Mouse (Mus musculus) heart, adult 11 months (tissue): ENCODE measurements around the gene Iars2.

Source experiments
- DNase-seq: peaks from one replicate; pipeline ENCODE4 v3.0.0; 2022

The Iars2 gene

DNA sequence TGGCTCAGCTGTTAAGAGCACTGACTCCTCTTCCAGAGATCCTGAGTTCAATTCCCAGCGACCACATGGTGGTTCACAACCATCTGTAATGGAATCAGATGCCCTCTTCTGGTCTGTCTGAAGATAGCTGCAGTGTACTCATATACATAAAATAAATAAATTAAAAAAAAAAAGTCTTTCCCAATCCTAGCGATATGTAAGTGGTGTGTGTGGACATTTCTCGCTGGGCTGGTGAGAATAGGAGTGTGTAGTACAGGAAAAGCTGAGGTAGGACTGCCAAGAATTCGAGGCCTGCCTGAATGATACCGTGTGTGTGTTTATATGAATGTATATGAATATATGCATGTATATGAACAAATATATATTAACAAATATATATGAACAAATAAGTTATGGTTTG, 2.2 kb upstream of the Iars2 start:
- DNase-seq: no peak

DNA sequence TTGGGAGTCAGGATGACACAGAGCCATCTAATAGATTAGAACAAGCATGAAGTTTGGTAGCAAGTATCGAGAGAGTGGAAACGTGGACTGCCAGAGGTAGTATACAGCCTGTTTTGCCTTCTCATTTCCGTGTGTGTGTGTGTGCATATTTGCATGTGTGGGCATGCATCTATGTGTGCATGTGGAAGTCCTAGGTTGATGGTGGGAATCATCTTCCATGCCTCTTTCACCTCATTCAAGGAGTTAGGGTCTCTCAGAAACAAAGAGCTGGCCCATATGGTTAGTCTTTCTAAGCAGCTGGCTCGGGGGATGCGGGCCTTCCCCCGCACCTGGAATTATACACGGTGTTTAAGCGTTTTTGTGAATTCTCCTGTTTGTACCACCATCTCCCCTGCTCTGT, 655 bp upstream of the Iars2 start:
- peak; percentile 83 for DNase-seq

GRCm38 (mm10) chr1:185327754-185328345, 1.3 kb downstream of the Iars2 start:
- DNase-seq: peak; percentile 17

DNA sequence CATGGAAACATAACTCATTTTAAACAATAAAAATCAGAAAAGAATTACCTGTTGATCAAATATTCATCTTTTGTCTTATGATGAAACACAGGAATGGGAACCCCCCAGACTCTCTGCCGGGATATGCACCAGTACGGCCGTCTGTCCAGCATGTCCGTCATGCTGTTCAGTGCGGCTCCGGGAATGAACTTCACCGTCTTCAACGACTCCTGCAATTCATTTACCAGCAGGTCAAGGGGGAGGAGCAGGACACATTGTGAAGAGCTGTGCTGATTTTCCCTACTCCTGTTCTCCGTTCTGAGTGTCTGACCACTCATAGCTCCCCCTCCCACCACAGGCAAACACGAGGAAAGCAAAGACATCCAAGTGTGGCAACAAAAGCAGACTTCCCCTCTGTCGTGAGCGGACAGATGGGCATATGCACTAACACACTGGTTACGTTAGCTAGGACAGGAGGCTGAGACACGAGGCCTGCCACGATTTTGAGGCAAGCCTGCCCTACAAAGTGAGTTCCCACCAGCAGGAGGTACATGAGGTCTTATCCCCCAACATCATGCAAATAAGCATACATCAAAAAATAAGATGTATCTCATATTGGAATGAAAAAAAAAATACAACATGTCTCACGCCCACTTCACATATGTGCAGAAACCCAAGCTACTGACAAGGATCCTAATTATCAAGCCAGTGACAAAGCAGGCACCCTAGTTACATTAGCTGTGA, 13.2 kb downstream of the Iars2 start:
- DNase-seq: peak; percentile 59

DNA sequence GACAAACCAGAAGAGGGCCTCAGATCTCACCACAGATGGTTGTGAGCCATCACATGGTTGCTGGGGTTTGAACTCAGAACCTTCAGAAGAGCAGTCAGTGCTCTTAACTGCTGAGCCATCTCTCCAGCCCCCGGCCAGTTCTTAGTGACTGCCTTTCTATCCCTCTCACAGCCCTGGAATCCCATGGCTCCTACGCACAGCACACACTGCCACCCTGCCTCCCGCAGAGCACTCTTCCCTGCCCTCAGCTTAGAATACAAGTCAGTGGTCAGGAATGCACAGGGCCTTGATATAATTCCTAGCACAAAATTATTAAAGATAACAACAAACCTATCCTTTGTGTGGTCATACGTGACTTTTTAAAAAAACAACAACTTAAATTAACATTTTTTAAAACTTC, 14.7 kb downstream of the Iars2 start:
- DNase-seq: peak; percentile 71

DNA sequence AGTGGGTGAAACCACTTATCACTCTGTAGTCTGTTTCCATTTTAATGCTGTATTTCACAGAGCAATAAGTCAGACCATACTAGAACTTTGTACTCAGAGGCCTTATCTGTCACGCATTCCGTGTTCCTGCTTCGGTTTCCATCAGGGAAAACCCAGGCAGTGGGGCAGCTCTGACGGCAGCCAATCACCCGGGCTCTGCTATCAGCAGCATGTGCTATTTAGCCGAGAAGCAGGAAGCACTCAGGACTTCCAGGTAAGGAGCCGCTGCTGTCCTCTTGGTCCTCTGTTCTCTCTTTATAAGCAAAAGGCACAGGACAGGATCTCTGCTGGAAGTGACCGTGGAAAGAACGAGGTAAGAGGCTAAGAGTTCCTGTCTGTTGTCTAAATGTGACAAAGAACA, 17.2 kb downstream of the Iars2 start:
- DNase-seq: peak; percentile 92

DNA sequence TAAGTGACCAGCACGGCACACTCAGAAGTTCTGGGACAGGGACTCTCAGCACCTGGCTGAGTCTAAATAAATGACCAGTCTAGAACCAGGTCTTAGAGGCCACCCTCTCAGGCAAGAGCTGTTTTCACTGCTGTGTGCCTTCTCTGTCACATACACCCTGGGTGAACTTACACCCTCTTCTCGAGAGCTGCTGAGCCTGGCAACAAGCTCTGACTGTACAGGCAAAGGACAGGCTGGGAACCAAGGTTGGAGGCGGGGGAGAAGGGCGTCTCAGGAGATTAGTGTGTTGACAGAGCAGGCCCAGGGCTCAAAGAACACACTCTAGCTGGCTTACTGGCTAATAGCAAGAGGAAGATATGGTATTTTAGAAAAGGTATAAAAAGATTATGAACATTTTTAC, 20.3 kb downstream of the Iars2 start:
- DNase-seq: peak; percentile 96

GRCm38 (mm10) chr1:185308334-185308733, 20.9 kb downstream of the Iars2 start:
- no peak for DNase-seq

DNA sequence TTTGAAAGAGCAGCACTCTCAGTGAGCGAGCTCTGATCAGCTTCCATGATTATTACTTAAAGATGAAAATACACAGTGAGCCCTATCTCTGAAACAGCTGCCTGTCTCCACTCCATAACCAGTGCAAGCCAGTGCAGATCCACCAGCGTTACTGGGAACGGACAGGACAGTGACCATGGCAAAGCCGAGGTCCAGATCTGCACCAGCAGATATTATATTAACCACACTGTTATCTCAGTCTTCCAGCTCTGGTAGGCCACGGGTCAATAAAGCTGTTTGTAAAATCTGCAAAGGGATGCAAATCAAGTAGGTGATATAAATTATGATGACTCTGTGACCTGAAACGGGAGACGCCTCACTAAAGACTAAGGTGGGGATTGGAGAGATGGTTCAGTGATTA, 21.6 kb downstream of the Iars2 start:
- no peak for DNase-seq

DNA sequence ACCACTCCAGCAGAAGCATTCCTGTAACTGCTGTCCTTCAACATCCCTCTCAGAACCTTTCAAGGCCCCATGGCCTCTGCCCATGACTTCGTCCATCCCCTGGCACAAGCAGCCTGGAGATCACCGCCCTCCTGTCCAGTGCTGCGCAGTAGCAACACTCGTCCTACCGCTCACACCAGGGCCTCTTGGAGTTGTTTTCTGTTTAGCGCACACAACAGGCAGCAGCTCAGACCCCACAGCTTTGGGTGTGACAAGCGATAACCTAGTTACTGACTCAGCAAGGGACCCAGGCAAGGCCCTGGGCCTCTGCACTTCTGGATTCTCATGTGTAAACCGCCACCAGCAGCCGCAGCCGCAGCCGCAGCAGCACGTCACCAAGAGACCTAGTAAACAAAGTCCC, 22.4 kb downstream of the Iars2 start:
- DNase-seq: peak; percentile 79

- peak; percentile 71 for DNase-seq
Measured at GRCm38 (mm10) chr1:185302816-185303215, 26.4 kb downstream of the Iars2 start.

DNA sequence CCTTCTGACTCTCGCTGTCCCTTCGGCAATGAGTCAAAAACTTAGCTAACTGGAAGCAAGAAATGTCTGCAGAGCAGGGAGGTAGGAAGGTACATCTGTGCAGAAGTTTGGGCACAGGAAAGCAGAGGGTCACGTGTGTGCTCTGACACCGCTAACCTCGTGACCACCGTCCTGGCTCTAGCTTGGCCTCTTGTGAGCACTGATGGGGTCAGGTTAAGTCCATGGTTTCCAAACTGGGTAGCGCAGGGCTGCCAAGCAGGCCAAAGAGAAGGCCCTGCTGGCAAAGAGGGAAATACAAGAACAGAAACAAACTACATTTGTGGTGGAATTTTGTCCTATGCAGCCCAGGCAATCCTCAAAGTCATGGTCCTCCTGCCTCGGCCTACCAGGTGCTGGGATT, 30.7 kb downstream of the Iars2 start:
- peak; percentile 92 for DNase-seq

GRCm38 (mm10) chr1:185296850-185297249, 32.3 kb downstream of the Iars2 start:
- peak; percentile 72 for DNase-seq

DNA sequence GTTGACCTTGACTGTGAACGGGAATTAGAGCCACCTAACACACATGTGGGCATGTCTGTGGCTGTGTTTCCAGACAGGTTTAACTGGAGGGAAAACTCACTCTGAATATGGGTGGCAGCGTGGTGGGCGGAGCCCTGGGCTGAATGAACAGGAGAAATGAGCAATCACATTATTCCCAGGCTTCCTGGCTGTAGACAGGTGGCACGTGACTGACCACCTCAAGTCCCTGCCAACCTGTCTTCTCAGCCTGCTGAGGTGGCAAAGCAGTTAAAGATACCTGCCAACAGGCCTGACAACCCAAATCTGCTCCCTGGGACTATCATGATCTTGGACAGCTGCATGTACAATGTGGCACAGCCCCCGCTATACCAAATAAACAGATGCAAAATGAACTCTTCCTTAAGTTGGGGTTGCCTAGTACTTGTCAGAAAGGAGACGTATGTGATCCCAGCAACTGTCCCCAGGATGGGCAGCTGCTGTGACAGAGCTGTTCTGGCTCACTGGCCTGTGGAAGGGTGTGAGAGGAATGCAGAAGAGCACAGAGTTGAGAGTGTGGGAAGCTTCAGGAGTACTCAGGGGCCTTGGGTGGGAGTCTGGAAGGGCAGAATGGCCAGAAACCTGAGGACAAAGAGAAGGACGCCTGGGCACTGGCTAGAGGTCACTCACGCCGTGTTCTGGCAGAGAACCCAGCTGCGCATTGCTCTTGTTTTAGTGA, 36.4 kb downstream of the Iars2 start:
- DNase-seq: peak; percentile 83

DNA sequence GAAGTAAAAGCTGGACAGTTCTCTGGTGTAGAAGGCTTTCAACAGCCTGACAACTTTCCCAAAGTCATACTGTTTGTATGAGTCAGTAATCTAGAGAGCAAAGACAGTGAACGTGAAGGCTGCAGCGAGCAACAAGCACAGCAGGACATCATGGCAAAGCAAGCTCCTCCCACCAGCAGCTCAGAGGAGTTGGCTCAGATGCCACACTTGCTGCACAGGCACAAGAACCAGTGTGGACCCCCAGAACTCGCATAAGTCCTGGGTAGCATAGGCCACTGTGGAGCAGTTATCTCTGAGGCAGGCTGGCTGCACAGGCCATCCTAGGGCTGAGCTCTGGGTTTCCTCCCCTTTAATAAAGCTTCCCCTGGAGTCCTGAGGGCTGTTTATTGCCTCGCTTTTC, 37.9 kb downstream of the Iars2 start:
- peak; percentile 86 for DNase-seq

GRCm38 (mm10) chr1:185289231-185289630, 40.0 kb downstream of the Iars2 start:
- peak; percentile 89 for DNase-seq

- peak; percentile 85 for DNase-seq
Measured at GRCm38 (mm10) chr1:185287066-185287465, 42.1 kb downstream of the Iars2 start.

GRCm38 (mm10) chr1:185285171-185285570, 44.0 kb downstream of the Iars2 start:
- DNase-seq: peak; percentile 93

DNA sequence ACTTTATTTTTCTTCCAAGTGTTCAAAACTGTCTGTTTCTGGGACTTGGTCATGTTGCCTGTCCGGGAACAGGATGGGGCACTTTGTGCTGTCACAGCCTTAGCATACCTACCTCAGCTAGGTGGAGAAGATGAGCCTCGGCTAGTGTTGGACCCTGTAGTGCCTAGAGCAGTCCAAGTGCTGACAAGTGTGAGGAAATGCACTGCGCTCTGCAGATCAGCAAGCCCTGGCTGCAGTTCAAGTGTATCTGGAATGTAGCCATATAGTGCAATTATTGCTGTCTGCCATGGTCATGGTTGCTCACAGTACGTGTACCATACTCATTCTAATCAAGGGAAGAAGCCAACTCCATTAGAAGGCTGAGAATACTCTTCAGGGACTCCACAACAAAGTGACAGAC, 44.5 kb downstream of the Iars2 start:
- DNase-seq: peak; percentile 94

DNA sequence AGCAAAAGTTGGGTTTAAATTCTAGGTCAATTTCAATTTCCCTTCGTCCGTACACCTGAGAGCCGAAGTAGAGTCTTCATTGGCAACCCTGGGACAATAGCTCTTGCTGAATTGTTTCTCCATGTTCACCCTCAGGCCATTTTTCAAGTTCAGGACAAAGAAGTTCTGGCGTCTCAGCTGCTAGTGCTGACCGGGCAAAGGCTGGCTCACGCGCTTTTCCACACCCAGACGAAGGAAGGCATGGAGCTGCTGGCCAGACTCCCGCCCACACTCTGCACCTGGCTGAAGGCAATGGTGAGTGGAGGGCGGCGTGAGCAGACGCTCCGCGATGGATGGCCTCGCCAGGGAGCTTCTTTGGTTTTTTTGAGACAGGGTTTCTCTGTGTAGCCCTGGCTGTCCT, 45.9 kb downstream of the Iars2 start:
- DNase-seq: no peak

DNA sequence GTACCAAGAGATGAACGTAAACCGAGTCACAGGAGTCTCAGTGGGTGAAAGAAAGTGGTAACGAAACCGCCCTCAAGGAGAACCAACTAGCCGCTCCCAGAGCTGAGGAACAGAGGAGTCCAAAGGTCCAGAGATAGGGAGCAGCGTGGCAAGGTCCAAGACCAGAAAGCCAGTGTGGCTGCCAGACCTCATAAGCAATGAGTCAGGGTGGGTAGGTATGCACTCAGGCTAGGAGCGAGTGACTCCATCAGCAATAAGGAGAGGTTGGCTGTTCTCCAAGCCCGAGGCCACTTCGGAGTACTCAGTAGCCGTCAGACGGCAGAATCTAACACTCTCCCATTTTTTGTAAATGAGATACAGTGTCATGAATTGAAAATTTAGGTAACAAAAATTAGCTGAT, 46.4 kb downstream of the Iars2 start:
- no peak for DNase-seq

DNA sequence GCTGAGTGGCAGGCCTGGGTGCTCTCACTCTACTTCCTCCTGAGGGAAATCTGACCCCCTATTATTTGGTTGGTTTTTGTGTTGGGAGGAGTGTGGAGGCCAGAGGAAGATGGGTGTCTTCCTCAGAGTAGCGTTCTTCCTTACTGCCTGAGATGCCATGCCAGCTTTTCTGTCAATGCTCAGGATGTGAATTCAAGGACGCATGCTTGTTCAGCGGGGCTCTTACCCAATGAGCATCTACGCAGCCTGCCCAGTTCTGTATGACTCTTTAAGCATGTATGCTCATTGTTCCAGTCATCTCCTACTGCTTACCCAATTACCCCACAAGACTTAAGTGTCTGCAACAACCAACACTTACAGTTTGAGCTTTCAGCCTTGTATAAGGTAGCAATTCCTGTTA, 48.6 kb downstream of the Iars2 start:
- no peak for DNase-seq

DNA sequence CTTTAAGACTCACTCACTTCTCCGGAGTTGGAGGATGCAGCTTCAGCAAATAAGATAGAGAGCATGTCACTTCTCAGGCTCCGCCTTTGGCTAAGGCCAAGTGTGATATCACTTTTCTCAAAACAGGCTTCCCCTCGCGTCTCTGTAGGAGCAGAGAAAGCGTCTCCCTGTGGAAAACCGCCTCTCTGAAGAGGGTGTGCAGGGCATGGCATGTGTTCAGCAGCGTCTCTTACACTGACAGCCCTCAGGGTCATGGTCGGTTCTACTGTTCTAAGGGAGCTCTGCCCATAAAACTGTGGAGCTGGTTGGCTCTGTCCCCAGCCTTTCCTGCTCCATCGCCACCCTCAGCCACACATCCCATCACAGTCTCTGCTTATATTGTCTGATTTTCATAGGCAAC, 49.9 kb downstream of the Iars2 start:
- no peak for DNase-seq

GRCm38 (mm10) chr1:185277022-185277421, 52.2 kb downstream of the Iars2 start:
- peak; percentile 96 for DNase-seq
